Mouse (Mus musculus): ENCODE results near the gene Cblc.

GRCm38 (mm10) chr7:19778645-19779044 lies 18.0 kb downstream of the Cblc start:
- TF ChIP-seq EP300 (IDR thresholded peaks at IDR 0.05) = peak; percentile 40; the same call in 1 of the 2 replicates
- TF ChIP-seq CTCF (IDR thresholded peaks at IDR 0.05) = no peak

Measured in lung, postnatal 0 days (tissue).